Mouse (Mus musculus) hindbrain, embryonic 12.5 days (tissue): ENCODE results near the gene Gm16442. TPM values are rescaled to one million over a fixed set of nuclear protein-coding genes. Genes with fewer than 3 reads are reported as not detected.
"Not testable (repeated sequence)": the region's sequence is repeated elsewhere in the genome, so short reads cannot be mapped to it uniquely, and the experiment has no call there.

Experiments
- ATAC-seq: fragments of 200-750 bp; cut with Nextera tagmentation; 2 replicates; pipeline ENCODE4 v1.8.0; 2017; ENCODE audit warnings: moderate TSS enrichment; ENCODE audit not compliant: low FRiP score
- H3K27ac ChIP-seq: fragments of 300-500 bp; sonication (generic); 2 replicates; pipeline ENCODE4 v1.5.1; 2016; ENCODE audit warnings: mild to moderate bottlenecking
- H3K27me3 ChIP-seq: fragments of 300-500 bp; sonication (generic); 2 replicates; pipeline ENCODE4 v1.6.1; 2016; ENCODE audit warnings: mild to moderate bottlenecking
- H3K36me3 ChIP-seq: fragments of 300-500 bp; sonication (generic); 2 replicates; pipeline ENCODE4 v1.6.1; 2016; ENCODE audit warnings: mild to moderate bottlenecking
- H3K4me1 ChIP-seq: fragments of 300-500 bp; sonication (generic); 2 replicates; pipeline ENCODE4 v1.6.1; 2016
- H3K4me2 ChIP-seq: fragments of 300-500 bp; sonication (generic); replicated peaks from 2 replicates; pipeline ENCODE4 v1.6.1; 2016; ENCODE audit warnings: mild to moderate bottlenecking
- H3K4me3 ChIP-seq: fragments of 300-500 bp; sonication (generic); 2 replicates; pipeline ENCODE4 v1.5.1; 2016; ENCODE audit warnings: mild to moderate bottlenecking
- H3K9ac ChIP-seq: fragments of 300-500 bp; sonication (generic); 2 replicates; pipeline ENCODE4 v1.6.1; 2016; ENCODE audit warnings: mild to moderate bottlenecking, moderate library complexity
- H3K9me3 ChIP-seq: fragments of 300-500 bp; sonication (generic); replicated peaks from 2 replicates; pipeline ENCODE4 v1.6.1; 2016; ENCODE audit warnings: mild to moderate bottlenecking
- WGBS: fragments of 180-500 bp; shearing (Covaris S2); methylation state at CpG from one replicate; pipeline ENCODE4 v1.1.7; 2016; 5-methylcytosine and 5-hydroxymethylcytosine counted together
- polyA plus RNA-seq: library from polyadenylated mRNA; unstranded; fragments of >200 nt; fragmentation: Nextera tagmentation; extraction: Ambion mirVana; gene quantifications from 2 replicates; pipeline ENCODE4 v1.2.1, GENCODE M21; 2016

Gm16442 gene
- not detected in 2 replicates for polyA plus RNA-seq

DNA sequence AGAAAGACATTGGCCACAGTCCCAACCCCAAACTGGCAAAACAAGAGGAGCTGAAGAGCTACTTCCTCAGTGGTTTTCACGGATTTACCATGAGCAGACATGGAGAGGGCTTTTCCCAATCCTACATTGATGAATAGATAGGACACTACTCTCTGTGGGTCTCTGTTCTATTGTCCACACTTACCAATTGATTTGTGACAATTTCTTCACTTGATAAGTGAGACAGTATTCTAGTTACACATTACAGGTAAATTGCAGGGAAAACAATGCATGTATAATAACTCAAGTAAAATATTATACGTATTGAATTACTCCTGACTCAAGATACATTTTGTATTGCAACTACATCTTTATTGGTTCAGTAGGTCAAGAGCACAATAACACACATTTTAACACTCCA, at the start of gene Gm16442:
TSS of gene Gm16442 (minus strand) at position 101 of the 400 bp plus-strand sequence.
- ATAC-seq, H3K36me3 ChIP-seq, H3K27me3 ChIP-seq, H3K4me3 ChIP-seq, H3K4me1 ChIP-seq, H3K27ac ChIP-seq, H3K9me3 ChIP-seq, H3K4me2 ChIP-seq, H3K9ac ChIP-seq: not testable (repeated sequence)
- WGBS = no CpG with 5 or more reads among the region's 2 CpGs

GRCm38 (mm10) chr7:20168277-20168676, 45.9 kb upstream of the Gm16442 start, which contains the start of gene Vmn1r94:
Vmn1r94 (minus strand) TSS chr7:20168377.
- not testable (repeated sequence) for H3K4me1 ChIP-seq, H3K27me3 ChIP-seq, H3K36me3 ChIP-seq, H3K9me3 ChIP-seq, H3K27ac ChIP-seq, H3K4me2 ChIP-seq, ATAC-seq, H3K4me3 ChIP-seq, H3K9ac ChIP-seq
- WGBS = no CpG with 5 or more reads among the region's 3 CpGs

DNA sequence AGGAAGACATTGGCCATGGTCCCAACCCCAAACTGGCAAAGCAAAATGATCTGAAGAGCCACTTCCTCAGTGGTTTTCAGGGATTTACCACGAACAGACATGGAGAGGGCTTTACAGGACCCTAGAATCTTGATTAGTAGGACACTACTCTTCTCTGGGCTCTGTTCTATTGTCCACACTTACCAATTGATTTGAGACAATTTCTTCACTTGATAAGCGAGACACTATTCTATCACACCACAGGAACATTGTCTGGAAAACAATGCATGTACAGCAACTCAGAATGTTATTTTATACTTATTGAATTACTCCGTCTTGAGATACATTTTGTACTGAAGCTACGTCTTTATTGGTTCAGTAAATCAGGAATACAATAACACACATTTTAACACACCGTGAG, 16.6 kb upstream of the Gm16442 start, which contains the start of gene Vmn1r93:
TSS of gene Vmn1r93 (minus strand) at position 101 of the 400 bp plus-strand sequence.
- H3K4me2 ChIP-seq, ATAC-seq, H3K4me1 ChIP-seq, H3K9ac ChIP-seq, H3K27ac ChIP-seq, H3K36me3 ChIP-seq, H3K4me3 ChIP-seq, H3K9me3 ChIP-seq, H3K27me3 ChIP-seq: not testable (repeated sequence)
- WGBS = no CpG with 5 or more reads among the region's 5 CpGs

DNA sequence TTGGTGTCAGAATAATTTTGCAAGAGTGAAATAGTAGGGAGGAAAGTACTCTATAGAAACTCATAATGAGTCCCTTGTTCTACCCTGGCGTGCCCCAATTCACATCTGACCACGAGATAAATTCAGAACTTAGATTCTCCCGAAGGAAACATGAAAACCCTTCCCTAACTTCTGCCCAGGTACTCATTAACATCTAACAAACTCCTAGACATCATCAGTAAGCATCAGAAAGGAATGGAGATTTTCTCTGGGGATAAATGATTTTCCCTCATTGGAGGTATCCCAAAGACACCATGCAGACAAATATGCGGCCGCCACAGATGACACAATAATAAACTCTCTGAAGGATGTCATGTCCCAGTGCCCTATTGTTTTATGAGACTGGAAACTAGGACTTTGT, 23.0 kb downstream of the Gm16442 start, which contains the start of gene Vmn1r91:
TSS of gene Vmn1r91 (plus strand) at position 301 of the 400 bp plus-strand sequence.
- H3K36me3 ChIP-seq, H3K4me3 ChIP-seq, H3K27me3 ChIP-seq, ATAC-seq, H3K4me2 ChIP-seq, H3K9me3 ChIP-seq, H3K27ac ChIP-seq, H3K4me1 ChIP-seq, H3K9ac ChIP-seq: not testable (repeated sequence)
- 87% methylated on average over 5 of the region's 5 CpGs for WGBS

GRCm38 (mm10) chr7:20078118-20078517, 44.3 kb downstream of the Gm16442 start:
- not testable (repeated sequence) for H3K36me3 ChIP-seq, H3K4me3 ChIP-seq, H3K4me2 ChIP-seq, ATAC-seq, H3K9me3 ChIP-seq, H3K27me3 ChIP-seq, H3K9ac ChIP-seq, H3K4me1 ChIP-seq, H3K27ac ChIP-seq
- WGBS = 66% methylated on average over 18 of the region's 18 CpGs

Other genes with a start within 250 kb of the Gm16442 start
- not detected in 2 replicates for gene Ceacam19, start 234.6 kb downstream of the Gm16442 start, polyA plus RNA-seq
- gene Pvr, start 201.4 kb downstream of the Gm16442 start, polyA plus RNA-seq = 4.6 and 6.1 TPM in 2 replicates
- 0.32 TPM in 1 of 2 replicates, not detected in the other for gene Igsf23, start 171.8 kb downstream of the Gm16442 start, polyA plus RNA-seq
- gene Ceacam20, start 157.2 kb downstream of the Gm16442 start, polyA plus RNA-seq = not detected in 2 replicates
- gene Nlrp9b, start 131.1 kb downstream of the Gm16442 start, polyA plus RNA-seq = not detected in 2 replicates
- gene Vmn1r91, start 22.9 kb downstream of the Gm16442 start, polyA plus RNA-seq = not detected in 2 replicates
- gene Vmn1r93, start 16.5 kb upstream of the Gm16442 start, polyA plus RNA-seq = not detected in 2 replicates
- not detected in 2 replicates for gene Vmn1r94, start 45.8 kb upstream of the Gm16442 start, polyA plus RNA-seq
- not detected in 2 replicates for gene Vmn1r95, start 71.1 kb upstream of the Gm16442 start, polyA plus RNA-seq
- gene Gm6164, start 83.0 kb upstream of the Gm16442 start, polyA plus RNA-seq = not detected in 2 replicates
- gene Gm4498, start 111.2 kb upstream of the Gm16442 start, polyA plus RNA-seq = not detected in 2 replicates
- not detected in 2 replicates for gene Gm5890, start 140.3 kb upstream of the Gm16442 start, polyA plus RNA-seq
- gene Gm4133, start 211.5 kb upstream of the Gm16442 start, polyA plus RNA-seq = not detected in 2 replicates